Mouse (Mus musculus) liver, adult 2 months (tissue): ENCODE data around the gene Fam129a.

ENCODE experiments used
- CTCF ChIP-seq: fragments of 200-500 bp; IDR thresholded peaks from 2 replicates; pipeline ENCODE4 v1.5.1; 2011; ENCODE audit warnings: low read depth, low read length, control low read depth
- POLR2A ChIP-seq: fragments of 200-500 bp; IDR thresholded peaks from 2 replicates; pipeline ENCODE4 v1.6.1; 2011; ENCODE audit warnings: low read length, control low read depth; ENCODE audit not compliant: insufficient read depth; ENCODE audit errors: extremely low read depth

DNA sequence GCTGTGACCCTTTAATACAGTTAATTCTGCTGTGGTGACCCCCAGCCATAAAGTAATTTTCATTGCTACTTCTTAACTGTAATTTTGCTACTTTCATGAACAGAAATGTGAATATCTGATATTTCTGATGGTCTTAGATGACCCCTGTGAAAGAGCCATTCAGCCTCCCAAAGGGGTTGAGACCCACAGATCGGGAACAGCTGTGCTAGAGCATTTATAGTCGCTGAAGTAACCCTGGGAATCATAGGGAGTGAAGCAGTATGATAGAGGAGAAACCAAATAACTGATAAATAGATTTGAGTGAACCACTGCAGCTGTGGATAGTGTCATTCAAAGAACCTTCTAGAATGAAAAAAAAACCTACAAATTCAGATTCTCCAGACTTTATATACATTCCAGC is 60.1 kb downstream of the Fam129a start:
- TF ChIP-seq CTCF (no peak), POLR2A (no peak)
